Mouse (Mus musculus): ENCODE measurements at regions not wholly inside any gene's neighbourhood (a gene's known extent, or its start where the extent isn't known, plus 50 kb on each side); places are given as distances from the start of the nearest gene placed in this dataset.
A peak's percentile ranks its signal among the peaks of the same experiment; 100 is the strongest.

DNA sequence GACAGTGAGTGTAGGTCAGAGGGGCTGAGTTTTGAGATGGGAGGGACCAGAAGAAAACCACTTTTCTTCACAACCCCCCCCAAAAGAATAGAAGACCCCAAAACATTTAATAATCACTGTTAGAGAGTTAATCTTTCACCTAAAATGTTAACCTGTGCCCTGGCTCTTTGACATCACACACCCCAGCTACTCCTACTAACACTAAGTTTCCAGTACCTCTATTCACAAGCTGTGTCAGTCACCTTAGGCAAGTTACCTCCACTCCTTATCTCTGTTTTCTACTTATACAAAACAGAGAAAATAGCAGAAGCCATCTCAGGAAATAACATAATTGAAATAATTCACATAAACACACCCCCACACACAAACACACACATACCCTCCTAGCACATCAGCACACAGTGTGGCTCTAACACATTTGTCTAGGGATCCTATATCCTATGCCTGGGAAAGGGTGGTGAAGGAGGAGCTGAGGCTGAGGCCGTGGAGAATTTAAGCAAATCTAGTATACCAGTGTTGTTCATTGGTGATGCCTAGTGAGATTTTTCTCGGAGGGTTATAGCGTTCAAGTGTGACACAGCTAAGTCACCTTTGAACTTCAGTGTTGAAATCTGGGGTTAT is 134.5 kb upstream of the Erbb4 start:
- Histone ChIP-seq H3K36me3 (replicated peaks; ENCODE audit: insufficient read depth, low read length) (no peaks in the 10 kb centered on the region), H3K9ac (replicated peaks) (no peak overlapping the region), H3K27ac (ENCODE audit: low read depth) (no peak overlapping the region), H3K27me3 (ENCODE audit: insufficient read depth, low read length) (no peaks in the 10 kb centered on the region), H3K4me2 (ENCODE audit: low read depth, low read length) (peak overlapping the region; percentile 56), H3K9me3 (ENCODE audit: low read length) (no peaks in the 10 kb centered on the region), H3K4me3 (ENCODE audit: low read depth, low read length) (no peak overlapping the region), H3K4me1 (ENCODE audit: insufficient read depth) (no peaks in the 10 kb centered on the region)
- DNase-seq (no peak), ATAC-seq (no peak)
- TF ChIP-seq EP300 (IDR thresholded peaks at IDR 0.05; ENCODE audit: low read depth) (no peak), CTCF (IDR thresholded peaks at IDR 0.05; ENCODE audit: low read depth) (no peak)
- WGBS (ENCODE audit: insufficient replicate concordance), result 59% methylated on average over 3 of the region's 3 CpGs

DNA sequence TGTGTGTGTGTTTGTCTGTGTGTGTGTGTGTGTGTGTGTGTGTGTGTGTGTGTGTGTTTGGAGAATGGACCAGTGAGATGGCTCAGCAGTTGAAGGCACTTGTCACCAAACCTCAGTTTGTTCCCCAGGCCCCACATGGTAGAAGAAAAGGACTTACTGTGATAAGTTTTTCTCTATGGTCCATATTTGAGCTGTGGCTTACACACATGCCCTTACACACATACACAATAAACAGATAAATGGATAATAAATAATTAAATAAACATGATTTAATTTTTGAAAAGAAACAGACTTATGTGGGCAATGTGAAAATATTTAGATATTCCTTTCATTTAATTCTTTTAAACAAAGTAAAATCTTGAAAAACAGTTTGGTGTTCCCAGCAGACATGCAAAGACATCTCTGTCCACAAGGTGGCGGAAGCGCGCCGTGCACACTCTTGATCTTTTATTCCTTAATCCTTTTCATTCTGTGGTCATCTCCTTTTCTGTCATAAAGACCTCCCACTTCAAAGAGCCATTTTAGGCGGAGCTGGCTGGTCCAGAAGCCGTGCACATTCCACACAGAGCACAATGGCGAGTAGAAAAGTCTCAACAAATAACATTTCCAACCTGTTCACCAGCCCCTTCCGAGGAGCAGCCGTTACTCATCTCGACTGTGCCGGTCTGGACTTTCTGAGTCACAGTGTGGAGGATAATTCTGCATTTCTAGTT is 133.8 kb upstream of the Erbb4 start:
- 23% methylated on average over 11 of the region's 11 CpGs for WGBS (ENCODE audit: insufficient replicate concordance)
- Histone ChIP-seq H3K9ac (replicated peaks) (no peak overlapping the region), H3K36me3 (replicated peaks; ENCODE audit: insufficient read depth, low read length) (no peaks in the 10 kb centered on the region), H3K4me1 (ENCODE audit: insufficient read depth) (no peaks in the 10 kb centered on the region), H3K4me2 (ENCODE audit: low read depth, low read length) (peak overlapping the region; percentile 56), H3K27ac (ENCODE audit: low read depth) (no peak overlapping the region), H3K9me3 (ENCODE audit: low read length) (no peaks in the 10 kb centered on the region), H3K4me3 (ENCODE audit: low read depth, low read length) (no peak overlapping the region), H3K27me3 (ENCODE audit: insufficient read depth, low read length) (no peaks in the 10 kb centered on the region)
- no peak for ATAC-seq
- peak; percentile 51 for DNase-seq
- TF ChIP-seq CTCF (IDR thresholded peaks at IDR 0.05; ENCODE audit: low read depth), result peak; percentile 86
- no peak for TF ChIP-seq EP300 (IDR thresholded peaks at IDR 0.05; ENCODE audit: low read depth)

DNA sequence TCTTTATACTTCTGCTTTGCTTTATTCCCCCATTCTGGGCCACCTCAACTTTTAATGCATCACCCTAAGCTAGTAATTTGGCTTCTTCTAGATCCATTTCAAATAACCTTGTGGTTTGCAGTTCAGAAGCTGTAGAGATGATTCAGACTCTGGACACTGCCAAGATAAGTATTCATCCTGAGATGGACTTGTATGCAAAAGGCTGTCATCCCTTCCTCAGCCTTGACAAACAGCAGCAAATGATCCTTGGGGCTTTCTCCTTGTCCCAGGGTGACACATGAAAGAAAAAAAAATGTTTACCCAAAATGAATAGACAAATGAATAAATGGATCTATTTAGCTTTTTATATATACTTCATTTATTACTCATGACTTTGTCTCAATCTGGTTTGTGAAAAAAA is 120.0 kb upstream of the Erbb4 start:
- no peaks in the 10 kb centered on the region for H3K4me1 ChIP-seq (ENCODE audit: insufficient read depth)
- H3K4me2 ChIP-seq (ENCODE audit: low read depth, low read length), result no peak overlapping the region
- no peak overlapping the region for H3K9ac ChIP-seq (replicated peaks)
- ATAC-seq (no peak), DNase-seq (no peak)
- H3K36me3 ChIP-seq (replicated peaks; ENCODE audit: insufficient read depth, low read length), result no peaks in the 10 kb centered on the region
- H3K9me3 ChIP-seq (ENCODE audit: low read length), result no peaks in the 10 kb centered on the region
- TF ChIP-seq CTCF (IDR thresholded peaks at IDR 0.05; ENCODE audit: low read depth) (no peak), EP300 (IDR thresholded peaks at IDR 0.05; ENCODE audit: low read depth) (no peak)
- H3K4me3 ChIP-seq (ENCODE audit: low read depth, low read length), result no peak overlapping the region
- H3K27ac ChIP-seq (ENCODE audit: low read depth), result no peak overlapping the region
- no peaks in the 10 kb centered on the region for H3K27me3 ChIP-seq (ENCODE audit: insufficient read depth, low read length)

DNA sequence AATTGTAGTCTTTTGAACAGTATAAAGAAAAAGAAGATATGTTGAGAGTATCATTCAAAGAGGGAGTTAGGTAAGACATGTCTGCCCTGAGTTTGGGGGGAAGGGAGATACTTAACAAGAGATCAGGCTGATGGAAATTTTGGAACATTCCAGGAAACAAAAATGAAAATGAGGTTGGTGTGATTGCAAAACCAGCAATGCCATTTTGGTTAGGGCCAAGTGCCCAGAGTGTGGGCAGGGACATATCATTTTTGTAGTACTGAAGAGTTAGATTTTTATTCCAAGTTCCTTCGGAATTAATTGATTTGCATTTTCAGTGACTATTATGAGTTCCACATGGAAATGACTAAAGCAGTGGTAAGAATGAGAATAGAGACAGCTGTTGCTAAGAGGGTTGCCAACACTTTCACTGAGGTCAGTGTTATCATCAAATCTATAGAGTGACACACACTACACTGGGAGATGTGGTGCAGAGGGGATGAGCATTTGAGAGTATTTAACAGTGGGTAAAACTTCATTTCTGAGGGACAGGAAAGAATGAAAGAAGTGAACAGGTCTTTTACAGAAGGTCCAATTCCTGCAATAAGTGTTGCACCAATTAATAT is 105.1 kb upstream of the Erbb4 start:
- no peaks in the 10 kb centered on the region for H3K9me3 ChIP-seq (ENCODE audit: low read length)
- TF ChIP-seq CTCF (IDR thresholded peaks at IDR 0.05; ENCODE audit: low read depth), result no peak
- no peak for TF ChIP-seq EP300 (IDR thresholded peaks at IDR 0.05; ENCODE audit: low read depth)
- H3K27me3 ChIP-seq (ENCODE audit: insufficient read depth, low read length), result no peaks in the 10 kb centered on the region
- H3K4me1 ChIP-seq (ENCODE audit: insufficient read depth), result no peaks in the 10 kb centered on the region
- 67% methylated on average over 1 of the region's 1 CpGs for WGBS (ENCODE audit: insufficient replicate concordance)
- DNase-seq (no peak), ATAC-seq (no peak)
- no peaks in the 10 kb centered on the region for H3K36me3 ChIP-seq (replicated peaks; ENCODE audit: insufficient read depth, low read length)
- no peak overlapping the region for H3K27ac ChIP-seq (ENCODE audit: low read depth)
- H3K4me3 ChIP-seq (ENCODE audit: low read depth, low read length), result no peak overlapping the region
- no peak overlapping the region for H3K9ac ChIP-seq (replicated peaks)
- no peak overlapping the region for H3K4me2 ChIP-seq (ENCODE audit: low read depth, low read length)

DNA sequence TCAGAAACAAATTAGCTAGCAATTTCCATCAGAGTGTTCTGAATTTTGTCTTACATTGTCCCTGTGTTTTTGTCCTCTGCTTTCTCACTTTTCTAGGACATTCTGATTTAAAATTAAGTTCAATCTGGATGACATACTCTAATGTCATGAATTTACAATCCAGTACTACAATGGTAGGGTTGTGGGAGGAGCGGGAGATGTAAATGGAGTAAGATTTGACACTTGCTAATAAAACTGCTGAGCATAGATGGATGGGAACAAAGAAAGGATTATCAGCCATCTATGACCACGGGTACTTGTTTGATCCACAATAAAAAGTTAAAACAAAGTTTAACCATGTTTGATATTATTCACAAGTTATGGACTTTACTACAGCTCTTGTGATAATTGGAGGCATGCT is 94.9 kb upstream of the Erbb4 start:
- no peak overlapping the region for H3K4me3 ChIP-seq (ENCODE audit: low read depth, low read length)
- no peak overlapping the region for H3K4me2 ChIP-seq (ENCODE audit: low read depth, low read length)
- H3K27ac ChIP-seq (ENCODE audit: low read depth), result no peak overlapping the region
- H3K36me3 ChIP-seq (replicated peaks; ENCODE audit: insufficient read depth, low read length), result no peaks in the 10 kb centered on the region
- no peaks in the 10 kb centered on the region for H3K27me3 ChIP-seq (ENCODE audit: insufficient read depth, low read length)
- no peaks in the 10 kb centered on the region for H3K4me1 ChIP-seq (ENCODE audit: insufficient read depth)
- TF ChIP-seq EP300 (IDR thresholded peaks at IDR 0.05; ENCODE audit: low read depth) (no peak), CTCF (IDR thresholded peaks at IDR 0.05; ENCODE audit: low read depth) (no peak)
- no peak for ATAC-seq
- 75% methylated on average over 2 of the region's 2 CpGs for WGBS (ENCODE audit: insufficient replicate concordance)
- DNase-seq, result no peak
- H3K9me3 ChIP-seq (ENCODE audit: low read length), result no peaks in the 10 kb centered on the region
- H3K9ac ChIP-seq (replicated peaks), result no peak overlapping the region

DNA sequence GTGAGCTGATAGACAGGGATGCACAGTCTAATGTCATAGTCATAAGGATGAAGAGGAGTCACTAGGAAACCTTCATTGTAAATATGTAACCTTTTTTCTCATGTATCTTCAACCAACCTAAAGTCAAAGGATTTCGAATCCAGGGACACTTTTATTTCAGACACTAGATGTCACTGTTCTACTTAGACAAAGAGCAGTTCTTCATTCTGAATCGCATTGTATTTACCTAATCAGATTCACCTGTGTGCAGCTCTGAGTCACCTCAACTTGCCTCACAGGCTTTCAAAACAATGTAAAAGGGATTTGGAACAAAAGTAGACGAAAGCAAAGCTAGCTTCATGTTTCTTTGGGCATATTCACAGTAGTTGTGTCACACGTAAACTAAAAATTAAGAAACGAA is 57.3 kb upstream of the Erbb4 start:
- no peak for TF ChIP-seq EP300 (IDR thresholded peaks at IDR 0.05; ENCODE audit: low read depth)
- TF ChIP-seq CTCF (IDR thresholded peaks at IDR 0.05; ENCODE audit: low read depth), result no peak
- no peak overlapping the region for H3K9ac ChIP-seq (replicated peaks)
- no peaks in the 10 kb centered on the region for H3K9me3 ChIP-seq (ENCODE audit: low read length)
- no peak overlapping the region for H3K27ac ChIP-seq (ENCODE audit: low read depth)
- H3K4me1 ChIP-seq (ENCODE audit: insufficient read depth), result no peaks in the 10 kb centered on the region
- no peaks in the 10 kb centered on the region for H3K27me3 ChIP-seq (ENCODE audit: insufficient read depth, low read length)
- no peak overlapping the region for H3K4me3 ChIP-seq (ENCODE audit: low read depth, low read length)
- no peak overlapping the region for H3K4me2 ChIP-seq (ENCODE audit: low read depth, low read length)
- ATAC-seq (no peak), DNase-seq (no peak)
- 43% methylated on average over 5 of the region's 5 CpGs for WGBS (ENCODE audit: insufficient replicate concordance)
- H3K36me3 ChIP-seq (replicated peaks; ENCODE audit: insufficient read depth, low read length), result no peaks in the 10 kb centered on the region
